Mouse (Mus musculus): ENCODE measurements at regions not wholly inside any gene's neighbourhood (a gene's known extent, or its start where the extent isn't known, plus 50 kb on each side); places are given as distances from the start of the nearest gene placed in this dataset.

DNA sequence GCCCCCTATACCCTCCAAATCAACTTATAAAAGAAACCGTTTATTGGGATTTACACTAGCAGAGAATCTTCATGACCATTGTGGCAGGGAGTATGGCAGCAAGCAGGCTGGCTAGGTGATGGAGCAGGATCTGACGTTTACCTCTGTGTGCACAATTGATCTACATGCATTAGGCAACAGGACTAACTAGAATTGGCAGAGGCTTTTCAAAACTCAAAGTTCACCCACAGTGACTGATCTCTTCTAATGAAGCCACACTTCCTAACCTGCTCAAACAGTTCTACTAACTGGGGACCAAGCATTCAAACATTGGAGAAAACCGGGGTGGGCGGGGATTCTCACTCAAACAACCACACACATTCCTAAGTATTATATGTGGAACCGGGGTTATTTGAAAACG is 1382.9 kb upstream of the Tenm2 start:
- DNase-seq (ENCODE audit: extremely low read depth, low read depth, low spot score) = peak; percentile 97
- Histone ChIP-seq H3K36me3 (ENCODE audit: control insufficient read depth, insufficient read depth, low read length) (no peaks in the 10 kb centered on the region), H3K79me2 (ENCODE audit: control insufficient read depth, insufficient read depth, low read length) (no peaks in the 10 kb centered on the region), H3K9ac (ENCODE audit: low read depth, low read length) (no peak overlapping the region), H3K27me3 (ENCODE audit: control insufficient read depth, insufficient read depth, low read length) (no peaks in the 10 kb centered on the region), H3K4me1 (ENCODE audit: control insufficient read depth, insufficient read depth, low read length) (no peaks in the 10 kb centered on the region; the same call in 1 of the 2 replicates), H3K4me3 (ENCODE audit: insufficient read depth, low read depth, low read length) (no peak overlapping the region), H3K27ac (replicated peaks; ENCODE audit: insufficient read depth, low read depth, low read length) (no peak overlapping the region)
- WGBS = 22% methylated on average over 6 of the region's 6 CpGs
- no peak for TF ChIP-seq POLR2A (IDR thresholded peaks at IDR 0.05; ENCODE audit: extremely low read depth, insufficient read depth, low read length)
- no peak for TF ChIP-seq CTCF (IDR thresholded peaks at IDR 0.05; ENCODE audit: low read depth, low read length)

DNA sequence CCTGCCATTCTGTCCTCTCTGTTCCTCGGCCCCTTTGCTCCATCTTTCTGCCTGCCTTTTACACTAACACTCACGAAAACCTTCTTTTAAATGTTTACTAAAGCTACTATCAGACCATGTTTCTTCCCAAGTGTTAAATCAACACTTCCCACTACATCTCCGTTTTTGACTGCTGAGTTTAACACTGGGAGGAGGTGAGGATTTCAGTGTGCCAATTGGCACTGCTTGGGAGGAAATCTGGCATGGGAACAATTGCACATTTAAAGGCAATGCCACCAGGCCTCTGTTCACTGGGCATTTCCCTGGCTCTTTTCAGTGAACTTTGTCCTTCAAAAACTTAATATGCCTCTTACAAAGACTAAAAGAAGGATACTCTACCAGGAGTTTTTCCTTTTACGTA is 1365.2 kb upstream of the Tenm2 start:
- Histone ChIP-seq H3K4me3 (ENCODE audit: insufficient read depth, low read depth, low read length) (no peak overlapping the region), H3K27me3 (ENCODE audit: control insufficient read depth, insufficient read depth, low read length) (no peaks in the 10 kb centered on the region), H3K27ac (replicated peaks; ENCODE audit: insufficient read depth, low read depth, low read length) (no peak overlapping the region), H3K79me2 (ENCODE audit: control insufficient read depth, insufficient read depth, low read length) (no peaks in the 10 kb centered on the region), H3K9ac (ENCODE audit: low read depth, low read length) (no peak overlapping the region), H3K4me1 (ENCODE audit: control insufficient read depth, insufficient read depth, low read length) (no peaks in the 10 kb centered on the region; the same call in 1 of the 2 replicates), H3K36me3 (ENCODE audit: control insufficient read depth, insufficient read depth, low read length) (no peaks in the 10 kb centered on the region)
- DNase-seq (ENCODE audit: extremely low read depth, low read depth, low spot score) = peak; percentile 89
- no peak for TF ChIP-seq POLR2A (IDR thresholded peaks at IDR 0.05; ENCODE audit: extremely low read depth, insufficient read depth, low read length)
- no peak for TF ChIP-seq CTCF (IDR thresholded peaks at IDR 0.05; ENCODE audit: low read depth, low read length)
- WGBS = 18% methylated on average over 4 of the region's 4 CpGs

GRCm38 (mm10) chr11:38568515-38568914 is 1332.8 kb upstream of the Tenm2 start:
- Histone ChIP-seq H3K27me3 (ENCODE audit: control insufficient read depth, insufficient read depth, low read length) (no peaks in the 10 kb centered on the region), H3K36me3 (ENCODE audit: control insufficient read depth, insufficient read depth, low read length) (no peaks in the 10 kb centered on the region), H3K27ac (replicated peaks; ENCODE audit: insufficient read depth, low read depth, low read length) (no peak overlapping the region), H3K9ac (ENCODE audit: low read depth, low read length) (no peak overlapping the region), H3K4me3 (ENCODE audit: insufficient read depth, low read depth, low read length) (no peak overlapping the region), H3K79me2 (ENCODE audit: control insufficient read depth, insufficient read depth, low read length) (no peaks in the 10 kb centered on the region), H3K4me1 (ENCODE audit: control insufficient read depth, insufficient read depth, low read length) (no peaks in the 10 kb centered on the region)
- WGBS = 100% methylated on average over 1 of the region's 1 CpGs
- no peak for DNase-seq (ENCODE audit: extremely low read depth, low read depth, low spot score)
- no peak for TF ChIP-seq POLR2A (IDR thresholded peaks at IDR 0.05; ENCODE audit: extremely low read depth, insufficient read depth, low read length)
- TF ChIP-seq CTCF (IDR thresholded peaks at IDR 0.05; ENCODE audit: low read depth, low read length) = no peak

DNA sequence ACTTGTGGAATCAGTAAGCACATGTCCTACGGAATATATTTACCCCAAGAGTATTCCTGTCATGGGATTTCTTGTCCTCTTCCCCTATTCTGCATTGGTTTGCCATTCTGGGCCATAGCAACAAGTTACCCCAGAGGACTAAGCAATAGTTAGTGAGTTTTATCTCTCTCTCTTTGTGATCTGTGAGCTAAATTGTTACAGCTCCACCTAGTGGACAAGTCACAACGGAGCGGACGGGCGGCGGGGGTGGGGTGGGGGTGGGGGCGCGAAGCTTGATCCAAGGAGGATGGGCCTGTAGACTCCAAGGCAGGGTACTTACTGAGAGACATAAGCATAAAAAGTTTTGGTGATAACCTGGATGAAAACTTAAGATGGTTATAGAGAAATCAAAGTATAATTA is 1308.1 kb upstream of the Tenm2 start:
- peak; percentile 20 for DNase-seq (ENCODE audit: extremely low read depth, low read depth, low spot score)
- H3K27ac ChIP-seq (replicated peaks; ENCODE audit: insufficient read depth, low read depth, low read length) = no peak overlapping the region
- H3K4me1 ChIP-seq (ENCODE audit: control insufficient read depth, insufficient read depth, low read length) = no peaks in the 10 kb centered on the region
- H3K4me3 ChIP-seq (ENCODE audit: insufficient read depth, low read depth, low read length) = no peak overlapping the region
- TF ChIP-seq POLR2A (IDR thresholded peaks at IDR 0.05; ENCODE audit: extremely low read depth, insufficient read depth, low read length) (no peak), CTCF (IDR thresholded peaks at IDR 0.05; ENCODE audit: low read depth, low read length) (peak; percentile 23; the same call in 1 of the 2 replicates)
- H3K36me3 ChIP-seq (ENCODE audit: control insufficient read depth, insufficient read depth, low read length) = no peaks in the 10 kb centered on the region
- 13% methylated on average over 8 of the region's 8 CpGs for WGBS
- no peaks in the 10 kb centered on the region for H3K27me3 ChIP-seq (ENCODE audit: control insufficient read depth, insufficient read depth, low read length)
- no peaks in the 10 kb centered on the region for H3K79me2 ChIP-seq (ENCODE audit: control insufficient read depth, insufficient read depth, low read length)
- H3K9ac ChIP-seq (ENCODE audit: low read depth, low read length) = no peak overlapping the region

DNA sequence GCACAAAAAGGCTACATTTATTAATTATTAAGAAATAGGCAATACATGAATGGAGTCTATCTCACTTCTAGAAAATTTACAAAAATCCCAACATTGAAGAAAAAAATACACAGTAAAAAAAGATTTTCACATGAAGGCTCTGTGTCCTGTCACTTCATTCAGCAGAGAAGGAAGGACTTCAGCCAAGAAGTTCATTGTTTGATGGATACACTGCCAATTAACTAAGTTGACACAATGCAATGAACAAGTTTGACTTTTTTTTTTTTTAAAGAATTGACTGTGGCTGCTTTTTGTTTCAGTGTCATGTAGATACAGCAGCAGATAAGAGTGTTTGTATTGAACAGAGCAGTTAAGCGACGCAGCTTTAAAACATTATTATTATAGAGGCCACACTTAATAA is 1304.3 kb upstream of the Tenm2 start:
- Histone ChIP-seq H3K27ac (replicated peaks; ENCODE audit: insufficient read depth, low read depth, low read length) (no peak overlapping the region), H3K79me2 (ENCODE audit: control insufficient read depth, insufficient read depth, low read length) (no peaks in the 10 kb centered on the region), H3K9ac (ENCODE audit: low read depth, low read length) (no peak overlapping the region), H3K36me3 (ENCODE audit: control insufficient read depth, insufficient read depth, low read length) (no peaks in the 10 kb centered on the region), H3K4me1 (ENCODE audit: control insufficient read depth, insufficient read depth, low read length) (no peaks in the 10 kb centered on the region), H3K4me3 (ENCODE audit: insufficient read depth, low read depth, low read length) (no peak overlapping the region), H3K27me3 (ENCODE audit: control insufficient read depth, insufficient read depth, low read length) (no peaks in the 10 kb centered on the region)
- 75% methylated on average over 2 of the region's 2 CpGs for WGBS
- TF ChIP-seq POLR2A (IDR thresholded peaks at IDR 0.05; ENCODE audit: extremely low read depth, insufficient read depth, low read length) (no peak), CTCF (IDR thresholded peaks at IDR 0.05; ENCODE audit: low read depth, low read length) (no peak)
- DNase-seq (ENCODE audit: extremely low read depth, low read depth, low spot score) = no peak

GRCm38 (mm10) chr11:38532282-38532681 is 1296.5 kb upstream of the Tenm2 start:
- Histone ChIP-seq H3K9ac (ENCODE audit: low read depth, low read length) (no peak overlapping the region), H3K4me1 (ENCODE audit: control insufficient read depth, insufficient read depth, low read length) (no peaks in the 10 kb centered on the region), H3K79me2 (ENCODE audit: control insufficient read depth, insufficient read depth, low read length) (no peaks in the 10 kb centered on the region), H3K36me3 (ENCODE audit: control insufficient read depth, insufficient read depth, low read length) (no peaks in the 10 kb centered on the region), H3K27ac (replicated peaks; ENCODE audit: insufficient read depth, low read depth, low read length) (no peak overlapping the region), H3K27me3 (ENCODE audit: control insufficient read depth, insufficient read depth, low read length) (no peaks in the 10 kb centered on the region), H3K4me3 (ENCODE audit: insufficient read depth, low read depth, low read length) (no peak overlapping the region)
- 81% methylated on average over 2 of the region's 2 CpGs for WGBS
- DNase-seq (ENCODE audit: extremely low read depth, low read depth, low spot score) = no peak
- TF ChIP-seq POLR2A (IDR thresholded peaks at IDR 0.05; ENCODE audit: extremely low read depth, insufficient read depth, low read length) = no peak
- TF ChIP-seq CTCF (IDR thresholded peaks at IDR 0.05; ENCODE audit: low read depth, low read length) = no peak
